Mouse (Mus musculus) bone marrow macrophage, adult 2 months (primary cell): ENCODE data around the gene Fam120b.

Source experiments
- CTCF ChIP-seq: IDR thresholded peaks from 2 replicates; pipeline ENCODE4 v1.5.1; 2012; ENCODE audit warnings: low read depth, mild to moderate bottlenecking, low read length, moderate library complexity
- POLR2A ChIP-seq: IDR thresholded peaks from 2 replicates; pipeline ENCODE4 v1.6.1; 2012; ENCODE audit warnings: mild to moderate bottlenecking, low read depth, low read length, borderline replicate concordance

DNA sequence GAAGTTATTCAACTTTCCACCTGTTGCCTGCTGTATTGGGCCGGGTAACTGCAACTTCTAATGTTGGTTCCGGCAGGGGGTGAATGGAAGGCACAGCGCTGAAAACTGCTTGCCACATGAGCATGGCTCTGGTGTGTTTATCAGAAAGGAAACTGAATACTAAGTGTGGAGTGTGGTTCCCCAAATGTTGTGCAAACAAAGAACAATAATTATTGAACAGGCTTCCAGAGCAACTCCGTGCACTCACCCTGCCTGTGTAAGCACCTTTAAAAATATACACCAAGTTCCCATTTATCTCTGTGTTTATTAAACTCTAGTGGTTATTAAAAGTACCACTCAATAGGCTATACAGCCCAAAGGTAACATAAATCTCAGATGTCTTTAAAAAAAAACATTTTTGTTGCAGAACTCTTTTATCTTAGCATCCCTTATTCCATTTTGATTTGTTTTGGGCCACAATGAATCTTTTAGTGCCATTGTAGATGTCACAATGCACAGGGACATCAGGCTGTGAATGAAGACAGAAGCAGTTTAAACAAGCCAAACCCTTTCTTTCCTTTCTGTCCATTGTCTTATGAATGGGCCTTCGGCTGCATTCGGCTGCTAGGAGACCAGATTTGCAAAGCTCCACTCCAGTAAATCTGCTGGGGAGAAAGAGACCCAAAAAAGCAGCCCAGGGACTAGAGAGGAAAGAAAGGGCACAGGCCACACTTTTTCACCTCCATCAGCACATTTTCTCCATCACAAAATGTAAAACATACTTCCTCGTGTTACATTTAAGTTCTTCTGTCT is 13.9 kb upstream of the Fam120b start:
- TF ChIP-seq POLR2A = no peak
- TF ChIP-seq CTCF = no peak
